ENCODE assay signal across 20 mouse cellular contexts in genomic region chr17:63119077-63119476, GRCm38 (mm10).
DNase-seq lines count a peak whose midpoint lies in the region; ATAC-seq and TF ChIP-seq lines count a peak whose summit lies in the region.
"Had no signal": no experiment of that assay in that cellular context is flagged by ENCODE, and none has a peak within 500 bp of the region (broad histone marks: within the 10 kb centered on the region; RNA-seq: fewer than 3 reads in every experiment).

No protein-coding gene starts in this region.

- H3K27ac ChIP-seq in liver, postnatal 0 days (ENCODE audit: low read depth) = no peak overlapping the region
- no peak overlapping the region for H3K27ac ChIP-seq in liver, embryonic 11.5 days (ENCODE audit: low read depth, low read length)
- no peak overlapping the region for H3K27ac ChIP-seq in stomach, postnatal 0 days (replicated peaks)
- no peak overlapping the region for H3K27ac ChIP-seq in hindbrain, embryonic 13.5 days
- H3K27ac ChIP-seq: embryonic facial prominence, embryonic 15.5 days; hindbrain, embryonic 12.5 days; layer of hippocampus, adult 2 months; limb, embryonic 15.5 days; lung, embryonic 15.5 days; neural tube, embryonic 15.5 days had no signal

- TF ChIP-seq EP300 in liver, postnatal 0 days (IDR thresholded peaks at IDR 0.05; ENCODE audit: low read depth) = no peak
- TF ChIP-seq EP300 in stomach, postnatal 0 days (optimal IDR thresholded peaks at IDR 0.05) = no peak

- H3K4me3 ChIP-seq in liver, postnatal 0 days (ENCODE audit: low read depth, low read length) = no peak overlapping the region
- no peak overlapping the region for H3K4me3 ChIP-seq in liver, embryonic 11.5 days (ENCODE audit: low read depth, low read length)
- H3K4me3 ChIP-seq in stomach, postnatal 0 days (ENCODE audit: low read depth, low read length) = no peak overlapping the region
- no peak overlapping the region for H3K4me3 ChIP-seq in hindbrain, embryonic 13.5 days
- H3K4me3 ChIP-seq: embryonic facial prominence, embryonic 15.5 days; hindbrain, embryonic 12.5 days; layer of hippocampus, adult 2 months; limb, embryonic 15.5 days; lung, embryonic 15.5 days; neural tube, embryonic 15.5 days had no signal

- no peaks in the 10 kb centered on the region; the same call in 1 of the 2 replicates for H3K36me3 ChIP-seq in liver, postnatal 0 days (replicated peaks; ENCODE audit: insufficient read depth, low read length)
- H3K36me3 ChIP-seq in liver, embryonic 11.5 days (ENCODE audit: control insufficient read depth, insufficient read depth, low read length) = no peaks in the 10 kb centered on the region
- H3K36me3 ChIP-seq in stomach, postnatal 0 days (ENCODE audit: control insufficient read depth, insufficient read depth, low read length) = no peaks in the 10 kb centered on the region
- H3K36me3 ChIP-seq in hindbrain, embryonic 13.5 days = no peaks in the 10 kb centered on the region
- H3K36me3 ChIP-seq: embryonic facial prominence, embryonic 15.5 days; hindbrain, embryonic 12.5 days; limb, embryonic 15.5 days; lung, embryonic 15.5 days; neural tube, embryonic 15.5 days had no signal

- ATAC-seq in liver, postnatal 0 days = peak; percentile 50
- ATAC-seq in liver, embryonic 11.5 days (replicated peaks; ENCODE audit: low FRiP score) = no peak
- ATAC-seq in stomach, postnatal 0 days (ENCODE audit: low FRiP score, low TSS enrichment) = peak; percentile 40; the same call in 1 of the 2 replicates
- ATAC-seq in hindbrain, embryonic 13.5 days (ENCODE audit: low FRiP score) = no peak
- ATAC-seq: activated CD4-positive, CD25-positive, alpha-beta regulatory T cell, adult 4 months; inflammation-experienced regulatory T-cells, adult 6 months; midbrain, embryonic 16.5 days had no signal

- H3K4me1 ChIP-seq in liver, postnatal 0 days (ENCODE audit: insufficient read depth) = 0 out of 2 replicates have a peak, but pooled peaks cover 10% of the 10 kb centered on the region
- H3K4me1 ChIP-seq in liver, embryonic 11.5 days (replicated peaks; ENCODE audit: control insufficient read depth, insufficient read depth, low read length) = no peaks in the 10 kb centered on the region
- H3K4me1 ChIP-seq in stomach, postnatal 0 days (replicated peaks; ENCODE audit: control insufficient read depth, insufficient read depth) = no peaks in the 10 kb centered on the region
- H3K4me1 ChIP-seq in hindbrain, embryonic 13.5 days (replicated peaks) = peaks cover 10% of the 10 kb centered on the region; the same call in 1 of the 2 replicates

- H3K9me3 ChIP-seq in liver, postnatal 0 days (ENCODE audit: low read length) = no peaks in the 10 kb centered on the region
- H3K9me3 ChIP-seq in liver, embryonic 11.5 days (ENCODE audit: control insufficient read depth, low read length) = no peaks in the 10 kb centered on the region
- no peaks in the 10 kb centered on the region for H3K9me3 ChIP-seq in stomach, postnatal 0 days (ENCODE audit: control insufficient read depth, low read length)
- no peaks in the 10 kb centered on the region for H3K9me3 ChIP-seq in hindbrain, embryonic 13.5 days
- H3K9me3 ChIP-seq: embryonic facial prominence, embryonic 15.5 days; G1E; hindbrain, embryonic 12.5 days; limb, embryonic 15.5 days; lung, embryonic 15.5 days; neural tube, embryonic 15.5 days had no signal

- no peak overlapping the region for H3K9ac ChIP-seq in liver, postnatal 0 days (replicated peaks)
- no peak overlapping the region for H3K9ac ChIP-seq in liver, embryonic 11.5 days (ENCODE audit: low read depth, low read length)
- no peak overlapping the region for H3K9ac ChIP-seq in stomach, postnatal 0 days (ENCODE audit: low read length)
- no peak overlapping the region for H3K9ac ChIP-seq in hindbrain, embryonic 13.5 days
- H3K9ac ChIP-seq: embryonic facial prominence, embryonic 15.5 days; hindbrain, embryonic 12.5 days; limb, embryonic 15.5 days; lung, embryonic 15.5 days; neural tube, embryonic 15.5 days had no signal

- no peak for TF ChIP-seq CTCF in liver, postnatal 0 days (IDR thresholded peaks at IDR 0.05; ENCODE audit: low read depth)
- no peak for TF ChIP-seq CTCF in stomach, postnatal 0 days (IDR thresholded peaks at IDR 0.05; ENCODE audit: low read depth)

- peak; percentile 13 for DNase-seq in cerebellum, adult 8-10 months
- DNase-seq in cerebellum, adult 11 months = no peak
- no peak for DNase-seq in liver, postnatal 0 days
- no peak for DNase-seq in liver, embryonic 11.5 days (ENCODE audit: low spot score)
- DNase-seq in cerebellum, postnatal 10 days = peak; percentile 29 to 41
- no peak for DNase-seq in stomach, postnatal 0 days (ENCODE audit: low spot score)
- DNase-seq: layer of hippocampus, postnatal 36 days; right cerebral cortex, postnatal 25 days; thymus, postnatal 14 days had no signal

- H3K27me3 ChIP-seq in liver, postnatal 0 days (ENCODE audit: insufficient read depth, low read length) = no peaks in the 10 kb centered on the region
- H3K27me3 ChIP-seq in liver, embryonic 11.5 days (replicated peaks; ENCODE audit: control insufficient read depth, insufficient read depth, low read length) = no peaks in the 10 kb centered on the region
- no peaks in the 10 kb centered on the region for H3K27me3 ChIP-seq in stomach, postnatal 0 days (ENCODE audit: control insufficient read depth, insufficient read depth, low read length)
- no peaks in the 10 kb centered on the region for H3K27me3 ChIP-seq in hindbrain, embryonic 13.5 days
- H3K27me3 ChIP-seq: embryonic facial prominence, embryonic 15.5 days; hindbrain, embryonic 12.5 days; limb, embryonic 15.5 days; lung, embryonic 15.5 days; neural tube, embryonic 15.5 days had no signal

- H3K4me2 ChIP-seq in liver, postnatal 0 days (ENCODE audit: low read depth, low read length) = peak overlapping the region; percentile 9; the same call in 1 of the 2 replicates
- H3K4me2 ChIP-seq in liver, embryonic 11.5 days = no peak overlapping the region
- H3K4me2 ChIP-seq in stomach, postnatal 0 days (replicated peaks; ENCODE audit: low read depth) = no peak overlapping the region
- no peak overlapping the region for H3K4me2 ChIP-seq in hindbrain, embryonic 13.5 days
- H3K4me2 ChIP-seq: embryonic facial prominence, embryonic 15.5 days; hindbrain, embryonic 12.5 days; limb, embryonic 15.5 days; lung, embryonic 15.5 days; neural tube, embryonic 15.5 days had no signal

- WGBS in liver, postnatal 0 days (ENCODE audit: insufficient replicate concordance) = 56% methylated on average over 7 of the region's 7 CpGs
- WGBS in liver, embryonic 11.5 days = 65% methylated on average over 7 of the region's 7 CpGs
- WGBS in stomach, postnatal 0 days = 42% methylated on average over 7 of the region's 7 CpGs
- WGBS in hindbrain, embryonic 13.5 days = 61% methylated on average over 7 of the region's 7 CpGs

Comparison
In these comparisons a context has a peak if more than half of its experiments do, and no peak if none do; other contexts are left out.
1. DNase-seq: peak in cerebellum, adult 8-10 months (single experiment) and cerebellum, postnatal 10 days (2 of 2); none in cerebellum, adult 11 months (single experiment), liver, postnatal 0 days (single experiment), liver, embryonic 11.5 days (single experiment) and stomach, postnatal 0 days (single experiment).
2. ATAC-seq: peak in liver, postnatal 0 days (single experiment) and stomach, postnatal 0 days (single experiment); none in liver, embryonic 11.5 days (single experiment) and hindbrain, embryonic 13.5 days (single experiment).